Mouse (Mus musculus) left cerebral cortex, adult 18-20 months (tissue): ENCODE results near the gene Gga2. TPM values are rescaled to one million over a fixed set of nuclear protein-coding genes. Genes with fewer than 3 reads are reported as not detected.
A peak's percentile ranks its signal among the peaks of the same experiment; 100 is the strongest.

ENCODE experiments used
- DNase-seq, 2 experiments: peaks; one replicate each; pipeline ENCODE4 v3.0.0; 2021 to 2022; ENCODE audit warnings: low spot score in 2 of 2, mixed read lengths in 1 of 2
- total RNA-seq, 2 experiments: library from RNA; stranded (reverse); gene quantifications; 2 replicates each; pipeline ENCODE4 v1.2.3; 2021

The Gga2 gene
- total RNA-seq, 2 experiments from 2014 or later, result 30.5 to 32.5 TPM

DNA sequence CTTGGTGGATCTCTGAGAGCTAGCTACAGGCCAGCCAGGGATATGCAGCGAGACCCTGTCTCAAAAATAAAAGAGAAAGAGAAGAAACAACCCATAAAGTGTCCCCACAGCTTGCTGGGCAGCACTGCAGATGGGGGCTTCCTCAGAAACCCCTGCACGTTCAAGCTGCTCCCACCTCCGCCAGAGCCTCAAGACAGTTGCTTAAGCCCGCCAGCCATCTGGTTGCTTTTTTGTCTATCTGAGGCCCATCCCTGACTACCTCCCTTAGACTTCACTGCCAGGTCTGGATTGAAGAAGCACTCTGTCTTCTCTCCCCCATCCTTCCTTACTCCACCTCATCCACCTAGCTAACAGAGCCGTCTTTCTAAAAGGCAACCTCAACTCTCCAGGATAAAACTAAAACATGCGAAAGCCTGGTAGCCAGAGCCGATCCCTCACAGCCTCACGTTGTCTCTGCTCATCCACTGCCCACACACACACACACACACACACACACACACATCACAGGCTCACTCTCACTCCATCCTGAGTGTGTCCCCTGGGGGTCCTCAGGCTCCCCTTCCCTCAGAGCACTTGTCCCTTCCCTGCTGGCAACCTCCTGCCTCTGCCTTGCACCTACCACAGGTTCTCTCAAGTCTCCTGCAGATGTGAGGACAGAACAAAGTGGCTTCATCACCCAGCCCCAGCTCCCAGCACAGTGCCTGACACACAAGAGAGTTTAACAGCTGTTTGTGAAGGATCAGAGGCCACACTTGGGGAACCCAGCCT lies 82.7 kb downstream of the Gga2 start:
- DNase-seq, result peak in 1 of 2 experiments; percentile 14

- peak; percentile 17 to 23 for DNase-seq
These were observed 84.0 kb downstream of the Gga2 start for GRCm38 (mm10) chr7:121936861-121937630.

Other genes with a start within 250 kb of the Gga2 start
- gene Scnn1b, start 156.2 kb downstream of the Gga2 start, total RNA-seq, result not detected
- 10 to 100 TPM; 44.3 to 46.2 TPM for gene Cog7, start 39.5 kb downstream of the Gga2 start, total RNA-seq
- gene Ubfd1, start 46.0 kb upstream of the Gga2 start, total RNA-seq, result 10 to 100 TPM; 56.5 to 66.8 TPM
- gene Ears2, start 46.0 kb upstream of the Gga2 start, total RNA-seq, result 1 to 10 TPM; 8.2 to 9.3 TPM
- 100 to 1,000 TPM; 290 to 310 TPM for gene Ndufab1, start 80.7 kb upstream of the Gga2 start, total RNA-seq
- 1 to 10 TPM; 1.1 to 1.7 TPM for gene Palb2, start 111.8 kb upstream of the Gga2 start, total RNA-seq
- gene Dctn5, start 111.8 kb upstream of the Gga2 start, total RNA-seq, result 10 to 100 TPM; 89.5 to 95.1 TPM
- gene Plk1, start 138.2 kb upstream of the Gga2 start, total RNA-seq, result 1 to 10 TPM; 1.0 to 1.4 TPM
- under 1 TPM; 0.40 to 0.67 TPM for gene Ern2, start 165.0 kb upstream of the Gga2 start, total RNA-seq
- 1 to 10 TPM; 4.3 to 4.6 TPM for gene Chp2, start 198.3 kb upstream of the Gga2 start, total RNA-seq